Mouse (Mus musculus) lung, adult 2 months (tissue): Measurements from ENCODE around the gene Hmgcll1.

Source experiments
- CTCF ChIP-seq: fragments of 200-500 bp; IDR thresholded peaks from 2 replicates; pipeline ENCODE4 v1.5.1; 2011; ENCODE audit warnings: mild to moderate bottlenecking, low read length, control low read depth; ENCODE audit not compliant: insufficient read depth
- POLR2A ChIP-seq: fragments of 200-500 bp; IDR thresholded peaks from 2 replicates; pipeline ENCODE4 v1.6.1; 2011; ENCODE audit warnings: low read depth, mild to moderate bottlenecking, control low read depth, low read length, borderline replicate concordance; ENCODE audit errors: extremely low read depth

GRCm38 (mm10) chr9:76038327-76039103, 23.9 kb downstream of the Hmgcll1 start:
- TF ChIP-seq CTCF (no peak), POLR2A (no peak)
